Mouse (Mus musculus): ENCODE measurements around the gene Vmn2r29. TPM values are rescaled to one million over a fixed set of nuclear protein-coding genes. Genes with fewer than 3 reads are reported as not detected.
"Not testable (repeated sequence)": the region's sequence is repeated elsewhere in the genome, so short reads cannot be mapped to it uniquely, and the experiment has no call there.

The Vmn2r29 gene
- polyA plus RNA-seq (2016; fragmentation: Nextera tagmentation; extraction: Ambion mirVana), result 0.37 and 0.65 TPM in 2 replicates

GRCm38 (mm10) chr7:7247228-7247627 is at the start of gene Vmn2r29:
Vmn2r29 (minus strand) TSS chr7:7247328.
- WGBS, result no CpG with 5 or more reads among the region's 1 CpGs
- not testable (repeated sequence) for H3K27me3 ChIP-seq; H3K4me1 ChIP-seq; ATAC-seq (ENCODE audit: low FRiP score, low read depth); H3K36me3 ChIP-seq; H3K27ac ChIP-seq (replicated peaks); H3K4me3 ChIP-seq; H3K9ac ChIP-seq (replicated peaks); H3K4me2 ChIP-seq (replicated peaks); H3K9me3 ChIP-seq

GRCm38 (mm10) chr7:7295595-7295994 is 48.5 kb upstream of the Vmn2r29 start:
- Histone ChIP-seq H3K27me3 (no peaks in the 10 kb centered on the region), H3K4me1 (no peaks in the 10 kb centered on the region; the same call in 1 of the 2 replicates), H3K36me3 (peaks cover 55% of the 10 kb centered on the region), H3K9me3 (no peaks in the 10 kb centered on the region), H3K9ac (replicated peaks) (no peak overlapping the region), H3K27ac (replicated peaks) (no peak overlapping the region), H3K4me3 (no peak overlapping the region), H3K4me2 (replicated peaks) (no peak overlapping the region)
- 84% methylated on average over 16 of the region's 16 CpGs for WGBS
- no peak for ATAC-seq (ENCODE audit: low FRiP score, low read depth)

GRCm38 (mm10) chr7:7281383-7281782 is 34.3 kb upstream of the Vmn2r29 start:
- no peak overlapping the region for H3K27ac ChIP-seq (replicated peaks)
- H3K4me2 ChIP-seq (replicated peaks), result no peak overlapping the region
- H3K36me3 ChIP-seq, result peaks cover 29% of the 10 kb centered on the region
- no peak overlapping the region for H3K4me3 ChIP-seq
- no peak for ATAC-seq (ENCODE audit: low FRiP score, low read depth)
- H3K4me1 ChIP-seq, result no peaks in the 10 kb centered on the region
- 89% methylated on average over 1 of the region's 1 CpGs for WGBS
- peaks cover 3% of the 10 kb centered on the region; the same call in 1 of the 2 replicates for H3K9me3 ChIP-seq
- no peaks in the 10 kb centered on the region for H3K27me3 ChIP-seq
- no peak overlapping the region for H3K9ac ChIP-seq (replicated peaks)

- Histone ChIP-seq H3K4me2 (replicated peaks) (peak within 1 kb of the TSS; percentile 21), H3K4me3 (peak within 1 kb of the TSS; percentile 19), H3K27ac (replicated peaks) (peak within 1 kb of the TSS; percentile 35; the same call in 1 of the 2 replicates)
- H3K4me1 ChIP-seq; H3K27me3 ChIP-seq; H3K9ac ChIP-seq (replicated peaks); H3K36me3 ChIP-seq; H3K9me3 ChIP-seq: not testable (repeated sequence)
- peak; percentile 99 for ATAC-seq (ENCODE audit: low FRiP score, low read depth)
- 39% methylated on average over 45 of the region's 45 CpGs for WGBS
These were observed 30.9 kb upstream of the Vmn2r29 start, which contains the start of gene Gm45844 for GRCm38 (mm10) chr7:7277966-7278567. Gm45844 (minus strand) TSS chr7:7278289.

GRCm38 (mm10) chr7:7277556-7277955 is 30.4 kb upstream of the Vmn2r29 start:
- ATAC-seq (ENCODE audit: low FRiP score, low read depth), result peak; percentile 66
- not testable (repeated sequence) for H3K9ac ChIP-seq (replicated peaks); H3K27me3 ChIP-seq; H3K9me3 ChIP-seq; H3K4me1 ChIP-seq; H3K36me3 ChIP-seq
- peak overlapping the region; percentile 35; the same call in 1 of the 2 replicates for H3K27ac ChIP-seq (replicated peaks)
- H3K4me2 ChIP-seq (replicated peaks), result peak overlapping the region; percentile 21
- WGBS, result 46% methylated on average over 24 of the region's 24 CpGs
- peak overlapping the region; percentile 19 for H3K4me3 ChIP-seq

- not testable (repeated sequence) for H3K27ac ChIP-seq (replicated peaks); H3K27me3 ChIP-seq; H3K4me1 ChIP-seq; H3K9me3 ChIP-seq; H3K36me3 ChIP-seq
- H3K4me2 ChIP-seq (replicated peaks), result peak within 1 kb of the TSS; percentile 59
- ATAC-seq (ENCODE audit: low FRiP score, low read depth), result peak; percentile 54; the same call in 1 of the 2 replicates
- 2% methylated on average over 24 of the region's 24 CpGs for WGBS
- H3K9ac ChIP-seq (replicated peaks), result peak within 1 kb of the TSS; percentile 57
- H3K4me3 ChIP-seq, result peak within 1 kb of the TSS; percentile 51
These were observed 37.6 kb downstream of the Vmn2r29 start, which contains the start of gene Zfp772 for GRCm38 (mm10) chr7:7209313-7210151. Zfp772 (minus strand) TSS chr7:7209998.

GRCm38 (mm10) chr7:7188191-7188942 is 58.8 kb downstream of the Vmn2r29 start:
- no peaks in the 10 kb centered on the region for H3K4me1 ChIP-seq
- WGBS, result 13% methylated on average over 18 of the region's 18 CpGs
- peak overlapping the region; percentile 46 for H3K4me2 ChIP-seq (replicated peaks)
- H3K4me3 ChIP-seq, result peak overlapping the region; percentile 51
- 0 out of 2 replicates have a peak overlapping the region, but pooled peaks have one; percentile 16 for H3K9ac ChIP-seq (replicated peaks)
- no peak overlapping the region for H3K27ac ChIP-seq (replicated peaks)
- 0 out of 2 replicates have a peak, but pooled peaks cover 5% of the 10 kb centered on the region for H3K36me3 ChIP-seq
- H3K27me3 ChIP-seq, result no peaks in the 10 kb centered on the region
- peak; percentile 98 for ATAC-seq (ENCODE audit: low FRiP score, low read depth)
- H3K9me3 ChIP-seq, result no peaks in the 10 kb centered on the region

- 40% methylated on average over 13 of the region's 13 CpGs for WGBS
- H3K9me3 ChIP-seq, result no peaks in the 10 kb centered on the region
- peak overlapping the region; percentile 51 for H3K4me3 ChIP-seq
- H3K36me3 ChIP-seq, result peaks cover 11% of the 10 kb centered on the region
- no peak overlapping the region for H3K9ac ChIP-seq (replicated peaks)
- peak; percentile 81 for ATAC-seq (ENCODE audit: low FRiP score, low read depth)
- H3K4me2 ChIP-seq (replicated peaks), result peak overlapping the region; percentile 46
- no peak overlapping the region for H3K27ac ChIP-seq (replicated peaks)
- no peaks in the 10 kb centered on the region for H3K27me3 ChIP-seq
- H3K4me1 ChIP-seq, result no peaks in the 10 kb centered on the region
These were observed 59.5 kb downstream of the Vmn2r29 start for GRCm38 (mm10) chr7:7187417-7188190.

- no peak for ATAC-seq (ENCODE audit: low FRiP score, low read depth)
- no peaks in the 10 kb centered on the region for H3K9me3 ChIP-seq
- WGBS, result 83% methylated on average over 1 of the region's 1 CpGs
These were observed 61.2 kb downstream of the Vmn2r29 start for GRCm38 (mm10) chr7:7185897-7186296.

More at GRCm38 (mm10) chr7:7185897-7186296, 61.2 kb downstream of the Vmn2r29 start:
- Histone ChIP-seq H3K4me2 (replicated peaks) (no peak overlapping the region), H3K4me3 (no peak overlapping the region), H3K27me3 (no peaks in the 10 kb centered on the region), H3K9ac (replicated peaks) (no peak overlapping the region), H3K27ac (replicated peaks) (no peak overlapping the region), H3K4me1 (no peaks in the 10 kb centered on the region), H3K36me3 (peaks cover 28% of the 10 kb centered on the region)
